Mouse (Mus musculus): ENCODE results near the gene Dpm3.

Dpm3 gene

GRCm38 (mm10) chr3:89295685-89296230, 36.6 kb downstream of the Dpm3 start:
- DNase-seq (ENCODE audit: low spot score) = no peak

GRCm38 (mm10) chr3:89296761-89297396, 37.7 kb downstream of the Dpm3 start:
- DNase-seq (ENCODE audit: low spot score) = no peak

GRCm38 (mm10) chr3:89298908-89299307, 39.8 kb downstream of the Dpm3 start:
- no peak for DNase-seq (ENCODE audit: low spot score)

- no peak for DNase-seq (ENCODE audit: low spot score)
Observed at GRCm38 (mm10) chr3:89299499-89299898, 40.3 kb downstream of the Dpm3 start.

- no peak for DNase-seq (ENCODE audit: low spot score)
Observed at GRCm38 (mm10) chr3:89300071-89300470, 40.9 kb downstream of the Dpm3 start.

- no peak for DNase-seq (ENCODE audit: low spot score)
Observed at GRCm38 (mm10) chr3:89300514-89300913, 41.4 kb downstream of the Dpm3 start.

- DNase-seq (ENCODE audit: low spot score) = no peak
Observed at GRCm38 (mm10) chr3:89304440-89304839, 45.3 kb downstream of the Dpm3 start.

- DNase-seq (ENCODE audit: low spot score) = no peak
Observed at GRCm38 (mm10) chr3:89305105-89305504, 45.9 kb downstream of the Dpm3 start.

- DNase-seq (ENCODE audit: low spot score) = no peak
Observed at GRCm38 (mm10) chr3:89305551-89306325, 46.6 kb downstream of the Dpm3 start.

GRCm38 (mm10) chr3:89308089-89308488, 48.9 kb downstream of the Dpm3 start:
- DNase-seq (ENCODE audit: low spot score) = peak; percentile 44

- no peak for DNase-seq (ENCODE audit: low spot score)
Observed at GRCm38 (mm10) chr3:89314340-89314739, 55.2 kb downstream of the Dpm3 start.

- DNase-seq (ENCODE audit: low spot score) = no peak
Observed at GRCm38 (mm10) chr3:89314791-89315190, 55.6 kb downstream of the Dpm3 start.

GRCm38 (mm10) chr3:89315195-89315929, 56.2 kb downstream of the Dpm3 start:
- peak; percentile 70 for DNase-seq (ENCODE audit: low spot score)

- DNase-seq (ENCODE audit: low spot score) = no peak
Observed at GRCm38 (mm10) chr3:89315930-89316831, 57.0 kb downstream of the Dpm3 start.
